Mouse (Mus musculus) forebrain, embryonic 11.5 days (tissue): ENCODE measurements at regions not wholly inside any gene's neighbourhood (a gene's known extent, or its start where the extent isn't known, plus 50 kb on each side); places are given as distances from the start of the nearest gene placed in this dataset.

Experiments
- ATAC-seq: fragments of 200-750 bp; cut with Nextera tagmentation; replicated peaks from 2 replicates; pipeline ENCODE4 v1.8.0; 2017; ENCODE audit warnings: moderate TSS enrichment; ENCODE audit not compliant: low FRiP score
- DNase-seq: peaks from one replicate; pipeline ENCODE4 v3.0.0-alpha.2; 2017; ENCODE audit warnings: low spot score
- H3K27ac ChIP-seq: fragments of 300-500 bp; sonication (generic); 2 replicates; pipeline ENCODE4 v1.5.1; 2014; ENCODE audit warnings: low read depth, low read length
- H3K27me3 ChIP-seq: fragments of 300-500 bp; sonication (generic); 2 replicates; pipeline ENCODE4 v1.6.1; 2014; ENCODE audit warnings: mild to moderate bottlenecking, low read length, mixed read lengths; ENCODE audit not compliant: control insufficient read depth, insufficient read depth
- H3K36me3 ChIP-seq: fragments of 300-500 bp; sonication (generic); 2 replicates; pipeline ENCODE4 v1.6.1; 2014; ENCODE audit warnings: mild to moderate bottlenecking, low read length, moderate library complexity, mixed read lengths; ENCODE audit not compliant: control insufficient read depth, insufficient read depth
- H3K4me1 ChIP-seq: fragments of 300-500 bp; sonication (generic); replicated peaks from 2 replicates; pipeline ENCODE4 v1.6.1; 2014; ENCODE audit warnings: low read length, mixed read lengths; ENCODE audit not compliant: control insufficient read depth, insufficient read depth
- H3K4me2 ChIP-seq: fragments of 300-500 bp; sonication (generic); 2 replicates; pipeline ENCODE4 v1.6.1; 2014; ENCODE audit warnings: low read depth, mild to moderate bottlenecking, low read length, moderate library complexity, mixed read lengths; ENCODE audit not compliant: severe bottlenecking
- H3K4me3 ChIP-seq: fragments of 300-500 bp; sonication (generic); 2 replicates; pipeline ENCODE4 v1.5.1; 2014; ENCODE audit warnings: low read depth, low read length
- H3K9ac ChIP-seq: fragments of 300-500 bp; sonication (generic); 2 replicates; pipeline ENCODE4 v1.6.1; 2014; ENCODE audit warnings: low read length
- H3K9me3 ChIP-seq: fragments of 300-500 bp; sonication (generic); 2 replicates; pipeline ENCODE4 v1.6.1; 2016; ENCODE audit warnings: low read length, mixed read lengths; ENCODE audit not compliant: control insufficient read depth
- WGBS: fragments of 180-500 bp; shearing (Covaris S2); extraction: QIAGEN DNeasy Blood & Tissue Kit; methylation state at CpG from one replicate; pipeline ENCODE4 v1.1.7; 2014; 5-methylcytosine and 5-hydroxymethylcytosine counted together

DNA sequence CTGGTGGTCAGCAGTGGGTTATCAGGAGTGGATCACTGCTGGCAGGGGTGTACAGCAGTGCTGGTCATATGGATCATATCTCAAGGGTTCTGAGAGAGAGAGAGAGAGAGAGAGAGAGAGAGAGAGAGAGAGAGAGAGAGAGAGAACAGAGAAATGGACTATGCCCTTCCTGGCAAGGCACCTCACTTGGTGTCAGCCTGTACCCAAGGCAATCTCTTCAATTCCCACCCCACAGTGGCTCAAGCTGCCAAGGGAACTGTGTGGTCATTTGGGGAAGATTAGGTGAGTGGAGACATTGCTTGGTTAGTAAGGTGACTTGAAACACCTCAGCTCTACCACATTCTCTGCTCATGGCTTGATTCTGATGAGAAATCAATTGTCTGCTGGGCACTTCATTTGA, 80.8 kb upstream of the Agap1 start:
- Histone ChIP-seq H3K4me1 (no peaks in the 10 kb centered on the region), H3K4me2 (no peak overlapping the region), H3K27ac (no peak overlapping the region), H3K9me3 (no peaks in the 10 kb centered on the region), H3K27me3 (no peaks in the 10 kb centered on the region), H3K4me3 (no peak overlapping the region), H3K9ac (no peak overlapping the region), H3K36me3 (no peaks in the 10 kb centered on the region)
- no peak for ATAC-seq
- DNase-seq: no peak

- WGBS: 93% methylated on average over 2 of the region's 2 CpGs
- Histone ChIP-seq H3K27ac (no peak overlapping the region), H3K4me3 (no peak overlapping the region), H3K4me2 (no peak overlapping the region), H3K4me1 (no peaks in the 10 kb centered on the region), H3K27me3 (no peaks in the 10 kb centered on the region), H3K36me3 (no peaks in the 10 kb centered on the region), H3K9me3 (no peaks in the 10 kb centered on the region), H3K9ac (no peak overlapping the region)
- ATAC-seq (no peak), DNase-seq (no peak)
Measured at GRCm38 (mm10) chr1:89374271-89374670, 80.3 kb upstream of the Agap1 start.

- DNase-seq: no peak
- Histone ChIP-seq H3K36me3 (no peaks in the 10 kb centered on the region), H3K27me3 (no peaks in the 10 kb centered on the region), H3K9ac (no peak overlapping the region), H3K4me2 (no peak overlapping the region), H3K4me1 (no peaks in the 10 kb centered on the region), H3K27ac (no peak overlapping the region), H3K4me3 (no peak overlapping the region), H3K9me3 (no peaks in the 10 kb centered on the region)
- ATAC-seq: no peak
- WGBS: 78% methylated on average over 6 of the region's 6 CpGs
Measured at GRCm38 (mm10) chr1:89382021-89382420, 72.6 kb upstream of the Agap1 start.

DNA sequence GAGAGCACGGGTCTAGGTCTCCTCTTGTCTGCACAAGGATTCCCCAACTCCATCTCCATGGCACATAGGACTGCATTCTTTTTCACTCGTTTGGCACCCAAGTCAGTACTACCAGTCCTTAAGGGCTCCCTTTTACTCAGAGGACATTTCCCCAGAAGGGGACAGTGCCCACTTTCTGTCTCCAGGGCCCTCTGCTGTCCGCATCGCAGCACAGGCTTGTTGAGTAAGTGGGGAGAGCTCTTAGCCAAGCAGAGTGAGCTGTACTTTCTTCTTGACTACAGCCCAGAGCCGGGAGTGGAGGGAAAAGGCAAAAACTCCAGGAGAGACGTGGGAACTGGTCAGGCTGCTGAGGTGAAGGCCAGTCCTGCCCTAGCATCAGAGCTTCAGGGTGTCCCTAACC, 69.5 kb upstream of the Agap1 start:
- H3K9me3 ChIP-seq: no peaks in the 10 kb centered on the region
- no peak overlapping the region for H3K27ac ChIP-seq
- no peaks in the 10 kb centered on the region for H3K4me1 ChIP-seq
- no peak overlapping the region for H3K4me2 ChIP-seq
- no peak for DNase-seq
- H3K9ac ChIP-seq: no peak overlapping the region
- H3K36me3 ChIP-seq: no peaks in the 10 kb centered on the region
- H3K27me3 ChIP-seq: no peaks in the 10 kb centered on the region
- WGBS: 71% methylated on average over 6 of the region's 6 CpGs
- ATAC-seq: no peak
- no peak overlapping the region for H3K4me3 ChIP-seq

GRCm38 (mm10) chr1:89392711-89393110, 61.9 kb upstream of the Agap1 start:
- H3K9me3 ChIP-seq: no peaks in the 10 kb centered on the region
- no peak overlapping the region for H3K27ac ChIP-seq
- H3K27me3 ChIP-seq: no peaks in the 10 kb centered on the region
- H3K4me3 ChIP-seq: no peak overlapping the region
- no peak overlapping the region for H3K9ac ChIP-seq
- DNase-seq (no peak), ATAC-seq (no peak)
- no peaks in the 10 kb centered on the region for H3K4me1 ChIP-seq
- no peak overlapping the region for H3K4me2 ChIP-seq
- H3K36me3 ChIP-seq: no peaks in the 10 kb centered on the region
- WGBS: 89% methylated on average over 4 of the region's 4 CpGs

GRCm38 (mm10) chr1:89394471-89394870, 60.1 kb upstream of the Agap1 start:
- H3K27ac ChIP-seq: no peak overlapping the region
- H3K9ac ChIP-seq: no peak overlapping the region
- DNase-seq (no peak), ATAC-seq (no peak)
- no peaks in the 10 kb centered on the region for H3K36me3 ChIP-seq
- H3K9me3 ChIP-seq: no peaks in the 10 kb centered on the region
- H3K4me3 ChIP-seq: no peak overlapping the region
- no peak overlapping the region for H3K4me2 ChIP-seq
- no peaks in the 10 kb centered on the region for H3K4me1 ChIP-seq
- WGBS: 66% methylated on average over 7 of the region's 7 CpGs
- no peaks in the 10 kb centered on the region for H3K27me3 ChIP-seq

GRCm38 (mm10) chr1:89400734-89401202, 53.8 kb upstream of the Agap1 start:
- 19% methylated on average over 10 of the region's 10 CpGs for WGBS
- Histone ChIP-seq H3K4me2 (no peak overlapping the region), H3K27me3 (no peaks in the 10 kb centered on the region), H3K9me3 (no peaks in the 10 kb centered on the region), H3K27ac (no peak overlapping the region), H3K4me1 (peaks cover 3% of the 10 kb centered on the region; the same call in 1 of the 2 replicates), H3K9ac (no peak overlapping the region), H3K4me3 (no peak overlapping the region), H3K36me3 (no peaks in the 10 kb centered on the region)
- DNase-seq (no peak), ATAC-seq (no peak)

- Histone ChIP-seq H3K9ac (no peak overlapping the region), H3K27me3 (no peaks in the 10 kb centered on the region), H3K27ac (no peak overlapping the region), H3K4me3 (no peak overlapping the region), H3K4me1 (peaks cover 3% of the 10 kb centered on the region; the same call in 1 of the 2 replicates), H3K9me3 (no peaks in the 10 kb centered on the region), H3K36me3 (no peaks in the 10 kb centered on the region), H3K4me2 (no peak overlapping the region)
- 88% methylated on average over 5 of the region's 5 CpGs for WGBS
- no peak for DNase-seq
- no peak for ATAC-seq
Measured at GRCm38 (mm10) chr1:89402513-89403210, 51.9 kb upstream of the Agap1 start.

DNA sequence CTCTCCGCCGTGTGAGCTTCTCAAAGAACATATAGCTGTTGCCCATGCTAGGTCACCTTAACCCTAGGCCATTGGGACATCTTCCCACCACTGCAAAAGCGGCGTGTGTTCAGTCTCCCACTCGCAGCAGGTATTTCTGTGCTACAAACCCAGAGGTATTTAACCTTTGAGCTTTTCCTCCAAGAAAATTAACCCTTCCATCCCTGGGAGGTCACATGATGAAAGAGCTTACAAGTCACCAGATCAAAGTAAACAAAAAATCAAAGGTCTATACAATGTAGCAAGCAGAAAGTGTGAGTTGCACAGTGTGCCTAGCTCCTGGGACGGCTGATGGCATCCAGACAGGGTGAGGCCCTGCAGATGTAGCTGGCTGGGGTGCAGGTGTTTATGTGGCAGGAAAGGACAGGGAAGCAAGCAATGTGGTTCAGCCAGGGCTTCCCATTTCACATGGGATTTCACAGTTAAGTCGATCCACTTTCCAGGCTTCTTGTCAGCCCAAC, 51.0 kb upstream of the Agap1 start:
- DNase-seq: no peak
- no peak overlapping the region for H3K4me3 ChIP-seq
- H3K27ac ChIP-seq: no peak overlapping the region
- 76% methylated on average over 7 of the region's 7 CpGs for WGBS
- H3K9me3 ChIP-seq: no peaks in the 10 kb centered on the region
- H3K27me3 ChIP-seq: no peaks in the 10 kb centered on the region
- no peak overlapping the region for H3K4me2 ChIP-seq
- H3K9ac ChIP-seq: no peak overlapping the region
- no peak for ATAC-seq
- peaks cover 3% of the 10 kb centered on the region; the same call in 1 of the 2 replicates for H3K4me1 ChIP-seq
- no peaks in the 10 kb centered on the region for H3K36me3 ChIP-seq
